Mouse (Mus musculus): ENCODE measurements around the gene Gna13. TPM values are rescaled to one million over a fixed set of nuclear protein-coding genes. Genes with fewer than 3 reads are reported as not detected.

Gene Gna13
- polyA plus RNA-seq, 1 experiment from 2014 or later: 27.0 TPM

GRCm38 (mm10) chr11:109394758-109395157 lies 32.1 kb downstream of the Gna13 start:
- no peak overlapping the region for H3K9ac ChIP-seq (ENCODE audit: low read length)
- H3K27me3 ChIP-seq (ENCODE audit: control insufficient read depth, insufficient read depth, low read length): no peaks in the 10 kb centered on the region
- peaks cover 0 to 9% of the 10 kb centered on the region in 2 experiments; a peak in 1 of 4 replicates for H3K4me1 ChIP-seq (ENCODE audit: control insufficient read depth in 2 of 2, insufficient read depth in 2 of 2, low read length in 2 of 2)
- peaks cover 68% of the 10 kb centered on the region for H3K36me3 ChIP-seq (ENCODE audit: control insufficient read depth, insufficient read depth, low read length)
- H3K27ac ChIP-seq (replicated peaks in 1 of 2; ENCODE audit: control insufficient read depth in 1 of 2, insufficient read depth in 1 of 2, low read depth in 2 of 2, low read length in 2 of 2): no peak overlapping the region
- no peak for ATAC-seq (ENCODE audit: insufficient number of reproducible peaks, insufficient read depth, low FRiP score, low read depth)
- no peaks in the 10 kb centered on the region for H3K9me3 ChIP-seq (ENCODE audit: control insufficient read depth, low read length)
- 79% methylated on average over 9 of the region's 9 CpGs for WGBS
- no peak overlapping the region for H3K4me3 ChIP-seq (ENCODE audit: control insufficient read depth in 1 of 2, insufficient read depth in 1 of 2, low read depth in 1 of 2, low read length in 2 of 2)
- H3K4me2 ChIP-seq (ENCODE audit: low read length): no peak overlapping the region

GRCm38 (mm10) chr11:109395291-109395690 lies 32.7 kb downstream of the Gna13 start:
- WGBS: 82% methylated on average over 9 of the region's 9 CpGs
- Histone ChIP-seq H3K27ac (replicated peaks in 1 of 2; ENCODE audit: control insufficient read depth in 1 of 2, insufficient read depth in 1 of 2, low read depth in 2 of 2, low read length in 2 of 2) (no peak overlapping the region), H3K9ac (ENCODE audit: low read length) (no peak overlapping the region), H3K36me3 (ENCODE audit: control insufficient read depth, insufficient read depth, low read length) (peaks cover 71% of the 10 kb centered on the region), H3K9me3 (ENCODE audit: control insufficient read depth, low read length) (no peaks in the 10 kb centered on the region), H3K4me1 (ENCODE audit: control insufficient read depth in 2 of 2, insufficient read depth in 2 of 2, low read length in 2 of 2) (peaks cover 0 to 9% of the 10 kb centered on the region in 2 experiments; a peak in 1 of 4 replicates), H3K4me2 (ENCODE audit: low read length) (no peak overlapping the region), H3K4me3 (ENCODE audit: control insufficient read depth in 1 of 2, insufficient read depth in 1 of 2, low read depth in 1 of 2, low read length in 2 of 2) (no peak overlapping the region), H3K27me3 (ENCODE audit: control insufficient read depth, insufficient read depth, low read length) (no peaks in the 10 kb centered on the region)
- no peak for ATAC-seq (ENCODE audit: insufficient number of reproducible peaks, insufficient read depth, low FRiP score, low read depth)

- H3K9me3 ChIP-seq (ENCODE audit: control insufficient read depth, low read length): no peaks in the 10 kb centered on the region
- no peaks in the 10 kb centered on the region for H3K27me3 ChIP-seq (ENCODE audit: control insufficient read depth, insufficient read depth, low read length)
- WGBS: 77% methylated on average over 5 of the region's 5 CpGs
- no peak overlapping the region for H3K9ac ChIP-seq (ENCODE audit: low read length)
- H3K4me3 ChIP-seq (ENCODE audit: control insufficient read depth in 1 of 2, insufficient read depth in 1 of 2, low read depth in 1 of 2, low read length in 2 of 2): no peak overlapping the region
- H3K4me2 ChIP-seq (ENCODE audit: low read length): no peak overlapping the region
- ATAC-seq (ENCODE audit: insufficient number of reproducible peaks, insufficient read depth, low FRiP score, low read depth): no peak
- H3K4me1 ChIP-seq (ENCODE audit: control insufficient read depth in 2 of 2, insufficient read depth in 2 of 2, low read length in 2 of 2): no peaks in the 10 kb centered on the region
- H3K27ac ChIP-seq (replicated peaks in 1 of 2; ENCODE audit: control insufficient read depth in 1 of 2, insufficient read depth in 1 of 2, low read depth in 2 of 2, low read length in 2 of 2): no peak overlapping the region
- H3K36me3 ChIP-seq (ENCODE audit: control insufficient read depth, insufficient read depth, low read length): no peaks in the 10 kb centered on the region
These were observed 43.8 kb downstream of the Gna13 start for GRCm38 (mm10) chr11:109406431-109406830.

- no peak overlapping the region for H3K4me3 ChIP-seq (ENCODE audit: control insufficient read depth in 1 of 2, insufficient read depth in 1 of 2, low read depth in 1 of 2, low read length in 2 of 2)
- no peak for ATAC-seq (ENCODE audit: insufficient number of reproducible peaks, insufficient read depth, low FRiP score, low read depth)
- 83% methylated on average over 15 of the region's 15 CpGs for WGBS
These were observed 47.8 kb downstream of the Gna13 start for GRCm38 (mm10) chr11:109410197-109410980.

DNA sequence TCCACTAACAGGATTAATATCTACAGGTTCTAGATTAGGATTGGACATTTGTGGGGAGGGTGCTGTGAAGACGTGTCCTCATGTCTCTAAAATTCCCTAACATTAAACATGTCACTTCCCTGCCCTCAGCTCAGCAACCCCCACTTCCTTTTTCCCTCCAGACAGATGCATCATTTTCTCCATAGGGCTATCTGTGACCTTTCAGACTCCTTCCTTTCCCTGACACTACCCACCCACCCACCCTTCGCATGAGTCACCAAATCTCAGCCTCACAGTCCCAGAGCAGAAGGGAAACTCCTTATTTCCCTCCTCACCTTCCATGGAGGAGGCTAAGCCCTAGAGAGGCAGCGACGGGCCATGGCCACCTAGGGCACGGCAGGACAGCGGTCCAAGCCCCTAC lies 51.0 kb downstream of the Gna13 start, which contains the start of gene 9930022D16Rik:
Gene 9930022D16Rik (plus strand): TSS at position 301 of the 400 bp plus-strand sequence.
- Histone ChIP-seq H3K4me2 (ENCODE audit: low read length) (no peak within 1 kb of the TSS), H3K4me3 (ENCODE audit: control insufficient read depth in 1 of 2, insufficient read depth in 1 of 2, low read depth in 1 of 2, low read length in 2 of 2) (no peak within 1 kb of the TSS), H3K27me3 (ENCODE audit: control insufficient read depth, insufficient read depth, low read length) (no peaks in the 10 kb centered on the region), H3K9me3 (ENCODE audit: control insufficient read depth, low read length) (no peaks in the 10 kb centered on the region), H3K4me1 (ENCODE audit: control insufficient read depth in 2 of 2, insufficient read depth in 2 of 2, low read length in 2 of 2) (peaks cover 0 to 3% of the 10 kb centered on the region in 2 experiments; a peak in 2 of 4 replicates), H3K36me3 (ENCODE audit: control insufficient read depth, insufficient read depth, low read length) (no peaks in the 10 kb centered on the region), H3K27ac (replicated peaks in 1 of 2; ENCODE audit: control insufficient read depth in 1 of 2, insufficient read depth in 1 of 2, low read depth in 2 of 2, low read length in 2 of 2) (no peak within 1 kb of the TSS), H3K9ac (ENCODE audit: low read length) (no peak within 1 kb of the TSS)
- WGBS: 59% methylated on average over 6 of the region's 6 CpGs
- ATAC-seq (ENCODE audit: insufficient number of reproducible peaks, insufficient read depth, low FRiP score, low read depth): no peak

More at GRCm38 (mm10) chr11:109410197-109410980, 47.8 kb downstream of the Gna13 start:
- no peaks in the 10 kb centered on the region for H3K9me3 ChIP-seq (ENCODE audit: control insufficient read depth, low read length)
- H3K36me3 ChIP-seq (ENCODE audit: control insufficient read depth, insufficient read depth, low read length): no peaks in the 10 kb centered on the region
- H3K27me3 ChIP-seq (ENCODE audit: control insufficient read depth, insufficient read depth, low read length): no peaks in the 10 kb centered on the region
- no peak overlapping the region for H3K9ac ChIP-seq (ENCODE audit: low read length)
- H3K4me2 ChIP-seq (ENCODE audit: low read length): no peak overlapping the region
- no peaks in the 10 kb centered on the region; a peak in 1 of 4 replicates for H3K4me1 ChIP-seq (ENCODE audit: control insufficient read depth in 2 of 2, insufficient read depth in 2 of 2, low read length in 2 of 2)
- no peak overlapping the region for H3K27ac ChIP-seq (replicated peaks in 1 of 2; ENCODE audit: control insufficient read depth in 1 of 2, insufficient read depth in 1 of 2, low read depth in 2 of 2, low read length in 2 of 2)

DNA sequence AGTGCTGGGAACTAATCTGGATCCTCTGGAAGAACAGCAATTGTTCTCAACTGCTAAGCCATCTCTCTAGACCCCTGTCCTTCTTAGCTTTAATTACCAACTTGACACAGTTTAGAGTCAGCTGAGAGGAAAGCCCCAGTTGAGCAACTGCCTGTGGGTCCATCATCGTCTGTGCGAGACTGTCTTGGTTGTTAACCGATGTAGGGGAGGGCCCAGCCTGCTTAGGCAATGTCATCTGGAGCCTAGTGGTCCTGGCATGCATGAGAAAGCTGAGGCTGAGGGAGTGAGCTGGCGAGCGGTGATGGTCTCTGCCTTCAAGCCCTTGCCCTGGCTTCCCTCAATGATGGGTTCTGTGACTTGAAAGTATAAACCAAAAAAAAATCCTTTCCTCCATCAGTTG lies 52.2 kb downstream of the Gna13 start:
- 87% methylated on average over 5 of the region's 5 CpGs for WGBS
- H3K4me1 ChIP-seq (ENCODE audit: control insufficient read depth in 2 of 2, insufficient read depth in 2 of 2, low read length in 2 of 2): peaks cover 0 to 3% of the 10 kb centered on the region in 2 experiments; a peak in 2 of 4 replicates
- ATAC-seq (ENCODE audit: insufficient number of reproducible peaks, insufficient read depth, low FRiP score, low read depth): no peak

GRCm38 (mm10) chr11:109416709-109417420 lies 54.2 kb downstream of the Gna13 start:
- WGBS: 64% methylated on average over 8 of the region's 8 CpGs
- Histone ChIP-seq H3K9ac (ENCODE audit: low read length) (no peak overlapping the region), H3K4me1 (ENCODE audit: control insufficient read depth in 2 of 2, insufficient read depth in 2 of 2, low read length in 2 of 2) (peaks cover 0 to 3% of the 10 kb centered on the region in 2 experiments; a peak in 2 of 4 replicates), H3K9me3 (ENCODE audit: control insufficient read depth, low read length) (no peaks in the 10 kb centered on the region), H3K27me3 (ENCODE audit: control insufficient read depth, insufficient read depth, low read length) (no peaks in the 10 kb centered on the region), H3K36me3 (ENCODE audit: control insufficient read depth, insufficient read depth, low read length) (no peaks in the 10 kb centered on the region), H3K4me2 (ENCODE audit: low read length) (no peak overlapping the region), H3K4me3 (ENCODE audit: control insufficient read depth in 1 of 2, insufficient read depth in 1 of 2, low read depth in 1 of 2, low read length in 2 of 2) (no peak overlapping the region), H3K27ac (replicated peaks in 1 of 2; ENCODE audit: control insufficient read depth in 1 of 2, insufficient read depth in 1 of 2, low read depth in 2 of 2, low read length in 2 of 2) (no peak overlapping the region)
- ATAC-seq (ENCODE audit: insufficient number of reproducible peaks, insufficient read depth, low FRiP score, low read depth): no peak

More for the DNA sequence above, 52.2 kb downstream of the Gna13 start:
- no peak overlapping the region for H3K9ac ChIP-seq (ENCODE audit: low read length)
- no peak overlapping the region for H3K4me3 ChIP-seq (ENCODE audit: control insufficient read depth in 1 of 2, insufficient read depth in 1 of 2, low read depth in 1 of 2, low read length in 2 of 2)
- H3K27me3 ChIP-seq (ENCODE audit: control insufficient read depth, insufficient read depth, low read length): no peaks in the 10 kb centered on the region
- no peaks in the 10 kb centered on the region for H3K36me3 ChIP-seq (ENCODE audit: control insufficient read depth, insufficient read depth, low read length)
- no peak overlapping the region for H3K4me2 ChIP-seq (ENCODE audit: low read length)
- H3K9me3 ChIP-seq (ENCODE audit: control insufficient read depth, low read length): no peaks in the 10 kb centered on the region
- no peak overlapping the region for H3K27ac ChIP-seq (replicated peaks in 1 of 2; ENCODE audit: control insufficient read depth in 1 of 2, insufficient read depth in 1 of 2, low read depth in 2 of 2, low read length in 2 of 2)

All from heart, embryonic 14.5 days (tissue).